Mouse (Mus musculus) adrenal gland (tissue): Measurements from ENCODE around the gene Cass4.

Source experiments
- intact Hi-C: fragments of 180-260 bp; cut with DNase I; formaldehyde crosslinking; loops from one replicate; pipeline ENCODE4 v1.15.1; 2025

Gene Cass4

GRCm38 (mm10) chr2:172480296-172480695 is 86.7 kb downstream of the Cass4 start:
- intact Hi-C loops, result no loop called here

DNA sequence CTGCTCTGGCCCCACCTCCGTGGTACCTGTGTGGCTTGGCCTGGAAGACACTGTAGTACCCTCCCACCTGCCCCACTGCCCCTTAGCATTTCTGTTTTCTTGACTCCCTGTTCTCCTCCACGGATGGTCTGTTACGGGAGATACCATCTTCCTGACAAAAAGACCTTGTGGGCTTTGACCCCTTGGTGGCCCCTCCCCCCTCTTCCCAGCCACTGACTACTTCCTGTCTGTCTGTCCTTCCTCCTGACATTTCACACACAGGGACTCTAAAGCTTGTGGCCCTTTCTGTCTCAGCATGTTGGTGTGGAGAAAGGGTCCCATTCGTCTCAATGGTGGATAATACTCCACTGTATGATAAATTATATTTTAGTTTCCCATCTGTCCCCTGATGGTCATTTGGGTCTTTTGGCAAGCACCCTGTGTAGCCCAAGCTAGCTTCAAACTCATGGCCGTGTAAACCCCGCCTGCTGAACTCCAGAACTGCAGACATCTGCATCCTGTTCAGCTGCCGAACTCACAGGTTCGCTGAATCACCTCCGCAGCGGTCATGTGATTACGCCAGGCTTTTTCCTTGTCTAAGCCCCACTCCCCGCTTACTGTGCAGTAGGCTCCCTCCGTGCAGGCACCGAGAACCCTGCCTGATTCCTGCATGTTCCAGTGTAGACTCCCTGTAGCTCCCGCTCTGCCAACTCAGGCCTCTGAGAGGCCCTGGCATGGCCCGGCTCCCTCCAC is 88.2 kb downstream of the Cass4 start:
- intact Hi-C loops, result no loop called here
